In the genomic region with DNA sequence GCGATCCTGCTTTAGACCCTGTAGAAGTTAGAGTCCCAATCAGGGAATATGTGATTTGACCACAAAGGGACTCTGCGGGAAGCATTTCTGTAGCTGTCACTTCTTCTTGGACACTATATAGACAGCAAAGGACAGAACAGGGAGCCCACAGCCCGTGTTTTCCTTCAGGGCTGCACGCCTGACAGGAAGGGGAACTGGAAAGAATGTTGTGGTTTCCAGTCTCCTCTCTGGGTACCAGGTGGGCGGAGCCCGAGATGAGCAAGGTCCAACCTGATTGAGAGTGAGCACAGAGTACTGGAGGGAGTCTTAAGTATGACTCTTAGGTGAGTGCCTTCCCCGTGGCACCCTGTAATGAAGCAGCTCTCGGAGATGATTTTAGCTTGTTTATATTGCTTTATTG, we compare ENCODE assay signal across 17 mouse cellular contexts.
"Had no signal": no experiment of that assay in that cellular context is flagged by ENCODE, and none has a peak within 500 bp of the region (broad histone marks: within the 10 kb centered on the region; RNA-seq: fewer than 3 reads in every experiment).

No protein-coding gene starts in this region.

- H3K27me3 ChIP-seq: limb, embryonic 13.5 days; liver, embryonic 12.5 days; liver, embryonic 15.5 days; lung, embryonic 15.5 days; midbrain, embryonic 13.5 days; stomach, embryonic 15.5 days had no signal

- DNase-seq: kidney, adult 9 months; kidney, postnatal 25 days; layer of hippocampus, adult 9-11 months; liver; lung, adult 18-20 months; lung, postnatal 10 days; lung, postnatal 36 days; thymus, postnatal 25 days had no signal

- ATAC-seq: liver, embryonic 12.5 days; midbrain, embryonic 13.5 days; midbrain, embryonic 16.5 days had no signal

- H3K36me3 ChIP-seq: limb, embryonic 10.5 days; limb, embryonic 13.5 days; liver, embryonic 12.5 days; liver, embryonic 15.5 days; lung, embryonic 15.5 days; midbrain, embryonic 10.5 days; midbrain, embryonic 13.5 days; stomach, embryonic 15.5 days had no signal
